9 mouse cellular contexts compared by ENCODE assay signal in the genomic region with DNA sequence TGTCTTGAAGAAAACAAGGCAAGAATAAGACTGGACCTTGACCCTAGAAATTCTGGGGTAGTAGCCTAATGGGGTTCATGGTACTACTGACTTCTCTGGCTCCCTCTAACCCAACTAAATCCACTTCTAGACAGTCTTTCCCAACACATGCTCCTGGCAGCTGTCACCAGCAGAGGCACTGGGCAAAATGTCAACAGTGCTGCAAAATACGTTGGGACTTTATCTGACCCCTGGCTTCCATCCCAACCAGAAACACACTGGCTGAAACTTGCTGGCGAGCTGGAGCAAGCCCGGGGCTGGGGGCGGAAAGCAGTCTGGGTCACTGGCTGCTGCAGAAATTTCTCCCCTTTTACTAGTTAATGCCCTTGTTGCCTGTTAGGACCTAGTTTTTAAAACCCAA. TPM values are rescaled to one million over a fixed set of nuclear protein-coding genes. Genes with fewer than 3 reads are reported as not detected.
DNase-seq lines count a peak whose midpoint lies in the region; ATAC-seq and TF ChIP-seq lines count a peak whose summit lies in the region.
"Had no signal": no experiment of that assay in that cellular context is flagged by ENCODE, and none has a peak within 500 bp of the region (broad histone marks: within the 10 kb centered on the region; RNA-seq: fewer than 3 reads in every experiment).

No protein-coding gene starts in this region.

- peaks cover 15% of the 10 kb centered on the region for H3K4me1 ChIP-seq in neural tube, embryonic 11.5 days (ENCODE audit: control insufficient read depth, insufficient read depth, low read length)
- H3K4me1 ChIP-seq in hindbrain, embryonic 16.5 days (ENCODE audit: control insufficient read depth, insufficient read depth, low read depth, low read length): peaks cover 26% of the 10 kb centered on the region
- peaks cover 13 to 22% of the 10 kb centered on the region in 2 experiments for H3K4me1 ChIP-seq in liver, embryonic 14.5 days (replicated peaks; ENCODE audit: control insufficient read depth in 2 of 2, insufficient read depth in 2 of 2, low read length in 1 of 2)
- H3K4me1 ChIP-seq in thymus, adult 2 months (replicated peaks; ENCODE audit: control insufficient read depth, insufficient read depth, low read length): peaks cover 46% of the 10 kb centered on the region

- H3K4me3 ChIP-seq in neural tube, embryonic 11.5 days (ENCODE audit: low read depth, low read length): 0 out of 2 replicates have a peak overlapping the region, but pooled peaks have one; percentile 7
- H3K4me3 ChIP-seq in hindbrain, embryonic 16.5 days (ENCODE audit: low read length): peak overlapping the region; percentile 23; the same call in 1 of the 2 replicates
- H3K4me3 ChIP-seq in liver, embryonic 14.5 days (ENCODE audit: insufficient read depth in 1 of 2, low read depth in 2 of 2, low read length in 2 of 2): peak overlapping the region in 1 of 2 experiments; percentile 22; a peak in 2 of 4 replicates
- H3K4me3 ChIP-seq in thymus, adult 2 months (ENCODE audit: control insufficient read depth, insufficient read depth, low read length): no peak overlapping the region

- no peak for TF ChIP-seq EP300 in liver, embryonic 14.5 days (IDR thresholded peaks at IDR 0.05; ENCODE audit: low read depth)

- 0 out of 2 replicates have a peak overlapping the region, but pooled peaks have one; percentile 21 for H3K27ac ChIP-seq in neural tube, embryonic 11.5 days (ENCODE audit: low read depth, low read length)
- peak overlapping the region; percentile 62 for H3K27ac ChIP-seq in hindbrain, embryonic 16.5 days (ENCODE audit: low read depth, low read length)
- no peak overlapping the region for H3K27ac ChIP-seq in liver, embryonic 14.5 days
- no peak overlapping the region for H3K27ac ChIP-seq in thymus, adult 2 months (ENCODE audit: control insufficient read depth, insufficient read depth, low read length)

- 0 out of 2 replicates have a peak overlapping the region, but pooled peaks have one; percentile 2 for H3K9ac ChIP-seq in neural tube, embryonic 11.5 days (ENCODE audit: low read length)
- peak overlapping the region; percentile 52 for H3K9ac ChIP-seq in hindbrain, embryonic 16.5 days (ENCODE audit: low read depth, low read length)
- H3K9ac ChIP-seq in liver, embryonic 14.5 days (replicated peaks): no peak overlapping the region

- no peak for TF ChIP-seq POLR2A in thymus, adult 2 months (IDR thresholded peaks at IDR 0.05; ENCODE audit: control insufficient read depth, extremely low read depth, insufficient read depth, low read length, poor library complexity)

- no peak for DNase-seq in neural tube, embryonic 11.5 days (ENCODE audit: low spot score)
- DNase-seq in neural tube, embryonic 10.5 days (ENCODE audit: extremely low spot score, low spot score): no peak
- DNase-seq in gastrocnemius, adult 8-10 months (ENCODE audit: low spot score in 2 of 2): peak; percentile 70 to 80
- DNase-seq in liver, embryonic 14.5 days (ENCODE audit: low read depth in 3 of 3, low spot score in 3 of 3): no peak
- peak; percentile 78 for DNase-seq in ovary, postnatal 14 days (ENCODE audit: low spot score)
- DNase-seq in thymus, postnatal 10 days (ENCODE audit: low spot score in 2 of 2): no peak
- DNase-seq in thymus, adult 2 months: no peak

- H3K9me3 ChIP-seq in neural tube, embryonic 11.5 days (ENCODE audit: control insufficient read depth, low read length): no peaks in the 10 kb centered on the region
- no peaks in the 10 kb centered on the region for H3K9me3 ChIP-seq in hindbrain, embryonic 16.5 days (ENCODE audit: control insufficient read depth, low read length)
- no peaks in the 10 kb centered on the region for H3K9me3 ChIP-seq in liver, embryonic 14.5 days (ENCODE audit: control insufficient read depth, low read length)
- H3K9me3 ChIP-seq: G1E had no signal

- peak overlapping the region; percentile 31 for H3K4me2 ChIP-seq in neural tube, embryonic 11.5 days (ENCODE audit: low read depth)
- H3K4me2 ChIP-seq in hindbrain, embryonic 16.5 days (ENCODE audit: low read length): peak overlapping the region; percentile 57
- peak overlapping the region; percentile 38 for H3K4me2 ChIP-seq in liver, embryonic 14.5 days (ENCODE audit: low read depth)

- no peak for ATAC-seq in neural tube, embryonic 11.5 days (ENCODE audit: insufficient read depth, low FRiP score, low TSS enrichment)
- ATAC-seq in hindbrain, embryonic 16.5 days: peak; percentile 21; the same call in 1 of the 2 replicates
- ATAC-seq in liver, embryonic 14.5 days (ENCODE audit: insufficient read depth): no peak

- H3K36me3 ChIP-seq in neural tube, embryonic 11.5 days (ENCODE audit: control insufficient read depth, insufficient read depth, low read length): no peaks in the 10 kb centered on the region
- no peaks in the 10 kb centered on the region for H3K36me3 ChIP-seq in hindbrain, embryonic 16.5 days (ENCODE audit: control insufficient read depth, insufficient read depth, low read length)
- no peaks in the 10 kb centered on the region for H3K36me3 ChIP-seq in liver, embryonic 14.5 days (replicated peaks; ENCODE audit: control insufficient read depth, insufficient read depth, low read depth)
- H3K36me3 ChIP-seq in thymus, adult 2 months (ENCODE audit: control insufficient read depth, insufficient read depth, low read length): no peaks in the 10 kb centered on the region
- H3K36me3 ChIP-seq: G1E had no signal

- 0 out of 2 replicates have a peak, but pooled peaks have one; percentile 10 for TF ChIP-seq CTCF in liver, embryonic 14.5 days (IDR thresholded peaks at IDR 0.05; ENCODE audit: low read depth)
- TF ChIP-seq CTCF in thymus, adult 2 months (IDR thresholded peaks at IDR 0.05; ENCODE audit: borderline replicate concordance, control insufficient read depth, extremely low read depth, insufficient read depth, low read length, poor library complexity): no peak

- no peaks in the 10 kb centered on the region for H3K27me3 ChIP-seq in neural tube, embryonic 11.5 days (ENCODE audit: control insufficient read depth, insufficient read depth, low read length)
- H3K27me3 ChIP-seq in hindbrain, embryonic 16.5 days (replicated peaks; ENCODE audit: control insufficient read depth, insufficient read depth, low read length): no peaks in the 10 kb centered on the region
- peaks cover 2% of the 10 kb centered on the region for H3K27me3 ChIP-seq in liver, embryonic 14.5 days (ENCODE audit: control insufficient read depth, insufficient read depth, low read length)
- H3K27me3 ChIP-seq in thymus, adult 2 months (ENCODE audit: control insufficient read depth, insufficient read depth, low read length): no peaks in the 10 kb centered on the region

- WGBS in neural tube, embryonic 11.5 days: 12% methylated on average over 4 of the region's 4 CpGs
- 9% methylated on average over 4 of the region's 4 CpGs for WGBS in hindbrain, embryonic 16.5 days
- WGBS in liver, embryonic 14.5 days (ENCODE audit: insufficient replicate concordance): 11% methylated on average over 4 of the region's 4 CpGs
- 48% methylated on average over 4 of the region's 4 CpGs for WGBS in thymus, adult 2 months

RNA-seq across cellular contexts. Expression of gene Ddit4, which starts 35.5 kb away (rescaled TPM):
- 5.2 and 7.0 TPM in 2 replicates for polyA plus RNA-seq in neural tube, embryonic 11.5 days (2014; fragmentation: Nextera tagmentation; extraction: Ambion mirVana)
- 10 to 100 TPM in 2 of 4 experiments, 1 to 10 TPM in 2; 4.7 to 45.4 (median 9.4) TPM for total RNA-seq in gastrocnemius, adult 8-10 months (2022)
- polyA plus RNA-seq in hindbrain, embryonic 16.5 days (2015; fragmentation: Nextera tagmentation; extraction: Ambion mirVana): 75.3 and 97.1 TPM in 2 replicates
- polyA plus RNA-seq in liver, embryonic 14.5 days (2012; rRNA removed): 2.5 and 3.3 TPM in 2 replicates
- 0.20 and 0.39 TPM in 2 replicates for polyA plus RNA-seq in liver, embryonic 14.5 days (2014; fragmentation: Nextera tagmentation; extraction: Ambion mirVana)
- 157 and 190 TPM in 2 replicates for polyA plus RNA-seq in thymus, adult 2 months (2012; rRNA removed)

RNA-seq across cellular contexts. Expression of gene Dnajb12, which starts 36.8 kb away (rescaled TPM):
- 24.9 and 27.3 TPM in 2 replicates for polyA plus RNA-seq in neural tube, embryonic 11.5 days (2014; fragmentation: Nextera tagmentation; extraction: Ambion mirVana)
- total RNA-seq in gastrocnemius, adult 8-10 months (2022): 10 to 100 TPM; 77.8 to 89.1 (median 82.1) TPM
- polyA plus RNA-seq in hindbrain, embryonic 16.5 days (2015; fragmentation: Nextera tagmentation; extraction: Ambion mirVana): 20.6 and 23.7 TPM in 2 replicates
- polyA plus RNA-seq in liver, embryonic 14.5 days (2012; rRNA removed): 9.5 and 12.4 TPM in 2 replicates
- polyA plus RNA-seq in liver, embryonic 14.5 days (2014; fragmentation: Nextera tagmentation; extraction: Ambion mirVana): 12.0 and 15.6 TPM in 2 replicates
- polyA plus RNA-seq in thymus, adult 2 months (2012; rRNA removed): 44.6 and 50.4 TPM in 2 replicates

Comparison
In these comparisons a context has a peak if more than half of its experiments do, and no peak if none do; other contexts are left out.
1. DNase-seq: peak in gastrocnemius, adult 8-10 months (2 of 2) and ovary, postnatal 14 days (single experiment); none in neural tube, embryonic 11.5 days (single experiment), neural tube, embryonic 10.5 days (single experiment), liver, embryonic 14.5 days (0 of 3), thymus, postnatal 10 days (0 of 2) and thymus, adult 2 months (single experiment).
2. H3K27ac ChIP-seq: peak in neural tube, embryonic 11.5 days (single experiment) and hindbrain, embryonic 16.5 days (single experiment); none in liver, embryonic 14.5 days (single experiment) and thymus, adult 2 months (single experiment).
3. Peak in every context shown above with its lines, with median percentiles within 50 percentile points of each other: H3K4me2 ChIP-seq.